Mouse (Mus musculus): ENCODE results near the gene Zfp664.

The Zfp664 gene

DNA sequence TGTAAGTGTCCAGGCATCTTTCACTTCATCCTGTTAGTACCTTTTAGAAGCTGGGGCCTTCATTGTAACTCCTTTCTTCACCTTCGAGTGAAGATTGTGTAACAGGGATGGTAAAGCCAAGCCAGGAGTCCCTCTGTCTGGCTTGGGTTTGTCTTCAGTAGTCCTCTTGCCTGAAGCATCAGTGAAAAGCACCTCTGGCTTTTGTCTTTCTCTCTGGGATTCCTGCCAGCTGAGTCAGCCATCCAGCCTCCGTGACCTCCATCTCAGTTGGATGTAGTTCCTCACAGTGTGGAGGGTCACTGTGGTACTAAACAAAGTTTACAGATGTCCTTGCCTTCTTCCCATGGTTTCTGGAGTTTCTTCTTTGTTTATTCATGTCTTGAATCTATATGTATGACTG is 9.5 kb downstream of the Zfp664 start:
- peak; percentile 21 for DNase-seq (ENCODE audit: low read depth)

DNA sequence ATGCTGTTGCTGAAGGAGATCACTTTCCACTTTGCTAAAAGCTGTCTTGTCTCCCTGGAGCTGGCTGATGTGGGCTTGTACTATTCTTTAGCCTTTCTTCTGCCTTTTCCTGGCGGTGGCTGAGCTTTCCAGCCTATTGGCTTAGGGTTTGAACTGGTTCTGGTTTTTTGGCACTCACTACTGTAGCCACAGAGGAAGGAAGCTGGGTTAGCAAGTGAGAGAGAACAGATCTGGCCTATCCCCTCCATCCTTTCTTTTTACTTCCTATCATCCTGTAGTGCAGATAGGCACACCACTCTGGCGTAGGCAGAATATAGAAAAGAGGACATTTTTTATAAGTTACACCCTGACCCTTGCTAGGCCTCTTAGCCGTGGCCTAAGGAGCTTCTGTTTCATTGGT is 10.6 kb downstream of the Zfp664 start:
- peak; percentile 90 for DNase-seq (ENCODE audit: low read depth)

DNA sequence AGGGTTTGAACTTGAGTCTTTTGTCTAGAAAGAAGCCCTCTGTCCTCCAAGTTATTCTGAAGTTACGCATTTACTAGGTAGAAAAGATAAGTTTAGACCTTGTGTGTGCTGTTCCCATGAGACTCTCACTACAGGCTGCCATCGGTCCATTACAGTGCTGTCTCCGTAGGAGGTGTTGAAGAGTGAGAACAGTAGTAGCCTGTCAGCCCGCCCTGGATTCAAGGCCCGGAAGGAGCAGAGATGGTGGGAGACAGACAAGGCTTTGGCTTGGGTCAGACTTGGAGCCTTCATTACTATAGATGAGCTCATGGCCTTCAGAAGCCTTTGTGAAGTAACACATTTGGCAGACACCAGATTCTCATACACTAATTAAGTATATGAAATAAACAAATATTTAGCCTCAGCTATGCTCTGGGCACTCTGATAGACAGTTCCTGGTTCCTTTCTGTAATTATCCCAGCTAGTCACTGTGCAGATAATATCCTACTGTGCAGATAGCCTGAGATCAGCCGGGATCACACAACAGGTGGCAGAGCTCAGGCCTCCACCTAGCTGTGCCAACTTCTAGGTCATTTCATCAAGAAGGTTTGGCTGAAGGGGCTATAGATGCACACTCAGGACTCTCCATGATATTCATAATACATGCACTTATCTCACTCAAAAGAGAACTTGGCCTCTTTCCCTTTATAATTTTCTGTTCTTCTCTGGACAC is 11.6 kb downstream of the Zfp664 start:
- no peak for DNase-seq (ENCODE audit: low read depth)

DNA sequence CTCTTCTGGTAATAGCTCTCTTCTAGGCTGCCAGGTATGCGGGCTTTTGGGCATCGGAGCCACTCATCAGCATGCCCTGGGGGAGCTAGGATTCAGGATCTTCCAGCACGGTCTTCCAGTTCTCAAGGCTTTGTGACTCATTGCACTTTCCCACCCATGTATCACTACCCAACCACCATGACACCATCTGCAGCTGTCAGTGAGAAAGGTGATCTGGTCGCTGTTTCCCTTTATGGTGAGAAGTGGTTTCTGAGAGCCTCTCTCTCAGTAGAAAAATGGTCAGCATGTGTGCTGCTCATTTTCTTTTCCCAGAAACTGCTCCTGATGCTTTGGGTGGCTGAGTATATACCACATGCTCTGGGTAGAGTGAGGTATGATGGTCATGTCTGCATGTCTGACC is 16.8 kb downstream of the Zfp664 start:
- no peak for DNase-seq (ENCODE audit: low read depth)

DNA sequence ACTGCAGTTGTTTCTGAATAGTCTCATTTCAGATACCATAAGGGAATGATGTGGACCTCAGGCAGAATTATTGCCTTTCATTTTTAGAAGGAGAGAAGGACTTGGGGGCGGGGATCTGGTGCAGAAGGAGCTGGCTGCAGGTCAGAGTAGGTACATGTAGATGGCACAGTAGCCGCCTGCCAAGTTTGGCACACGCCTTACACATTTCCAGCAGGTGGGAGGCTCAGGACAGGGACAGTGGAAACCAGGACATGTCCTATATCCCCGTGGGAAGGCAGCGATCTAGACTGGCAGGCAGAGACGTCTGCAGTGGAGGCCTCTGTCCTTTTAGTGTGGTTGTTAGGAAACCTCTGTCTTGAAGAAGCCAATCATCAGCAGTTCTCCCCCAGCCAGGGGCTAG is 17.3 kb downstream of the Zfp664 start:
- no peak for DNase-seq (ENCODE audit: low read depth)

DNA sequence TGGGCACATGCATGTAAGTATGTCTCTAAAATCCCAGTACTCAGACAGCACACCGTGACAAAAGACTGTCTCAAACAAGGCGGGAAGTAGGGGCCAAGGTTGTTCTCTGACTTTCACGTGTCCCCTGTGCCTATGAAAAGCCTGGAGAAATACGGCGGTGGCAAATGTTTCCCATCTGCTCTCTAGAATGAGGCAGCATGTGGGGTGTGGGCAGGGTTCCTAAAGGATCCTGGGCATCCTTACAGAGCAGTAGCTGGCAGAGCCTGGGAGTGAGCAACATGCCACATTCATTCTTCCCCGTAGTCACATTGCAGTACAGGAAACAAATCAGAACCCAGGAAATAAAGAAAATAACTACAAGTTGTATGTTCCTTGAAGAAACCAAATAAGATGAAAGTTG is 21.4 kb downstream of the Zfp664 start:
- DNase-seq (ENCODE audit: low read depth): no peak

DNA sequence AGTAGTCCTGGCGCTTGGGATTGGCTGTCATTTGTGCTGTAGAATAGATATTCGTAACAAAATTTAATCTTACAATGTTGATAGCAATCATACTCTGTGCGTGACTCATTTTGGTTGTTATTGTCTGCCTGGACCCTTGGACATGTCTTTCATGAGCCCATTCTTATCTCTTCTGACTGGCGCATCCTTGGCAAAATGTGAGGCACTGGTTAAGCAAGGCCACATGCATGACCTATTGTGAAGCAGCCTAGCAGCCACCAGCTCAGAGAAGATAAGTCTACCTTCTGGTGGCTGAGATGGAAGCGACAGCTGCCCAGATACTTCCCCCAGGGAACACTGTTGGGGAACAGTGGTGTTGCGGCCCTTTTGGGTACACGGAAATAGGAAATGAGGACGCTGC is 26.2 kb downstream of the Zfp664 start:
- DNase-seq (ENCODE audit: low read depth): no peak

DNA sequence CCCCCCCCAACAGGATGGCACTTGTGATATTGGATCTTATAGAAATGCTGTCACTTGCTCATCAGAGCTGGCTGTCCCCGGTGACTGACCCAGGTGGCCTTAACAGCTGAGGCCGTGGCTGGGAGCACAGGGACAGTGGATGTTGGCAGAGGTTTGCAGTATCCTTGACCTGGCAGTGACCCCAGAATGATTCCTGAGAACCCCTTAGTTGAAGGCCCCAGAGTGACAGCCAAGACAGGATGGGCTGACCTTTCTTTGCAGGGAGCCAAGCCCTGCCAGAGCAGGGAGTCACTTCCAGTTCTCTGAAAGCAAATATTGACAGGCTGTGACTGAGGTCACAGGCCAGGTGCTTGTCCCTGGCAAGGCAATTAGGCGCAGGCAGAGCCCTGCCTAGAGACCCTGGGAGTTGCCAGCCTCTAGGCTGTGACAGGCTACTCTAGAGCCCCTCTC is 29.5 kb downstream of the Zfp664 start:
- peak; percentile 57 for DNase-seq (ENCODE audit: low read depth)

DNA sequence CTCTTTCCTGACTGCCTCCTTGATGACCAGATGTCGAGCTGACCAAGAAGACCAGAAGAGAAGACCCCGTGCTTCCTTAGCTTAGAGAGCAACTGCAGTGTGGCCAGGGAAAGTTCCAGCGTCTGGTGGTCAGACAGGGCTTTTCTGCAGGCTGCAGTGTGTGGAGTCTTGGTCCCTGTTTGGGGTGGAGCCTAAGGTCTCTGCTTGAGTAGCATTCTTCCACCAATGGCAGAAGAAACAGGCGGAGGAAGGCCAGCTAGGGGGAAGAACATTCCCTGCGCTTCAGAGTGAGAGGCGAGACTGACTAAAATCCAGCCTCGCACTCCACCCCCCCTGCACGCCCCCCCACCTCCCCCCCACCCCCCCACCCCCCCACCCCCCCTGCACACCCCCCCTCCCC is 33.6 kb downstream of the Zfp664 start:
- no peak for DNase-seq (ENCODE audit: low read depth)

DNA sequence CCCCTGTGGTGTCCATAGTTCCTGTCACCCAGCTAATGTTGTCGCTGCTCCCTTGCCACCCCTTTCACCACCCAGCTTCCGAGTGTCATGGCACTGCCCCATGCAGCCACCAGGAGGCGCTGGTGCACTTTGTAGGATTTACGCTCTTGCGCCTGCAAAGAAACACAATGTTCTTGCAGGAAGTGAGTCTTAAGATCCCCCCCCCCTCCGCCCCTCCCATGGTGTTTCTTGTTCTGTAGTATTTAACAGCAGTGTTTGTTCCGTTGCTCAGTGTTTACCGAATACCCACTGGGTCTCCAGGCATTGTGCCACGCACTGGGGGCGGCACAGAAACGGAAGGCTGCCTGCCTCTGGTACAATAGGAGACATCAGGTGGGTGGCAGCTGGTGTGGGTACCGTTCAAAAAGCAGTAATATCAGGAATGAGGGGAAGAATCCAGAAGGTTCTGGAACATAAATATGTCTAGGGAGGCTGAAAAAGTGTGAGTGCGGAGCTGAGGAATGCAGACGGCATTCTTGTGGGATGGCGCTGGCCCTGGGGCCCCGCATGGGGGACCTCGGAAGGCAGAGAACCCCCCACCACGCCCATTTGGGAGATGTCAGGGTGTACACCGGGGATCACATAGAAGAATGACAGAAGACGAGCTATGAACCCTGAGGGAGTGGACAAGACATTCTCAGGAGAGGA is 37.6 kb downstream of the Zfp664 start:
- peak; percentile 83 for DNase-seq (ENCODE audit: low read depth)

DNA sequence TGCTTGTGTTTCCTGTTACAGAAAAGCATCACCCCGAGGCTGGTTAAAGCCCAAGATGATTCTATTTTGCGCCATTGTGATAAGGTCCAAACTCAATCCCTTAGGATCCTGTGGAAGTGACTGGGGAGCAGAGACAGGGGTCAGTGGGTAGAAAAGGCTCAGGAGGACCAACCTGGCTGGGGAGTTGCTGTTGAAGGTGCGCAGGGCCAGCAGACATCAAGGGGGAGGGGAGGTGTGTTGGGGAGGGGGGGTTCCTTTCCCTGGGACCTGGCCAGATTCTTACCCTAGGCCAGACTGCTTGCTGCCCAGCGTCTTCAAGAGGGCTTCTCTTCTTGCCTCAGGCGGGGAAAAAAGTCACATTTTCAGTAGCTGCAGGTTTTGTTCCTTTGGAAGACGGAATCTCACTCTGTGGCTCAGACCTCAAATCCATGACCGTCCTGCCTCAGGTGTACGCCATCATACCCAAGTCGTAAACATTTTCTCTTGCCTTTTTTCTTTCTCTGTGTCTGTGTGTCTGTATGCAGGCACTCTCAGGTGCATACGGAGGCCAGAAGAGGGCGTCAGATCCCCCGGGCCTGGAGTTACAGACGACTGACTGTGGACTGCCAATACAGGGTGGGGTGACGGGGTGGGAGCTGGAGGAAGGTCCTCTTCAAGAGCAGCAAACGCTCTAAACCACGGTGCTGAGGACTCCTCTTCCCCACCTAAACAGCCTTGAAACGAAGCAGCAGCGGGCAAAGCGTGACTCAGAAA is 38.4 kb downstream of the Zfp664 start:
- no peak for DNase-seq (ENCODE audit: low read depth)

DNA sequence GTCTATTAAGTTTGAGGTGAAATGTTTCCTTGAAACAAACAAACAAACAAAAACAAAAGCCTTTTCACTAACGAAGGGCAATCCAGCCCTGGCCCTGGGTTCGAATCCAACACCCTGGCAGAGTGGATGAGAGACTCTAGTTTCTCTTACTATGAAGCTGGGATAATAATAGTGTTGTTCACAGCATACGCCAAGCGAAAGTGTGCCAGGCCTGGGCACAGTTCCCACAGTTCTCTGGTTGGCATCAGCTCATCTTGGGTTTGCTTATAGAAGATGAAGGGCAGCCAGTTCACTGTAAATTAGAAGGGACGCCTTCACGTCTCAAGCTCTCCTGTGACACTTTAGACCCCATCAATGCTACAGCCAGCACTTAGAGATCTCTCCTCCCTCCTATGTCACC is 39.2 kb downstream of the Zfp664 start:
- DNase-seq (ENCODE audit: low read depth): no peak

DNA sequence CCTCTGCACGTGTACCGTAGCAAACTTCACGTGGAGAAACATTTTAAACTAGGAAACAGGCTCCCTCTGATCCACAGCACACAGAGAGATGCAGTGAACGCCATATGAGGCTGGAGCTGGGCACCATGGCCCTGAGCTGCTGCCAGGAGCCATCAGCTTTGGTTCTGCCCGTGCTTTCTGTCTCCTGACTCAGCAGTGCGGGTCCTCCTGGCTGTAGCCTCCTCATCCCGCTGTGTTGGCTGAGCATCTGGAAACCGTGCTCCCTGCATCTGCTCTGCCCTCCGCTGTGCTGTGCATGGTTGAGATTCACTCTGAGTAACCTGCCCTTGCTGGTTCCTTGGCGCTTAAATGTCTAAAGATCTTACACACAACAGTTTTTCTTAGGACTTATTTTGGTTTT is 39.7 kb downstream of the Zfp664 start:
- DNase-seq (ENCODE audit: low read depth): no peak

DNA sequence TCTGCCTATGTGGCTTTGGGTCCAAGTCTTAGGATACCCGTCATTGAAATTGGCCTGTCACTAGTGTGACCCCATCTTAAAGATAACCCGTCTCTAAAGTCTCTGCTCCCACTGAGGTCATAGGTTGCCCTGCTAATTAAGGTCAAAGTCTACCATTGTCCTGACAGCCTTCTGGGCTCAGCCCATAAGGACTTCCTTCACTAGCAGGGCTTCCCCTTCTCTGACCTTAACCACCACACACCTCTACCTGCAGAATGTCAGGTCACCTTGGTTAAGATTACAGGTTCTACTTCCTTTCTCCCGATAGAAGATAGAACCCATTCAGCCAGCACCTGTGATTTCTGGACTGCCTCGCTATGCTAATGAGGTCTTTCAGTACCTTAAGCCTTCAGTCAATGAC is 41.4 kb downstream of the Zfp664 start:
- DNase-seq (ENCODE audit: low read depth): no peak

DNA sequence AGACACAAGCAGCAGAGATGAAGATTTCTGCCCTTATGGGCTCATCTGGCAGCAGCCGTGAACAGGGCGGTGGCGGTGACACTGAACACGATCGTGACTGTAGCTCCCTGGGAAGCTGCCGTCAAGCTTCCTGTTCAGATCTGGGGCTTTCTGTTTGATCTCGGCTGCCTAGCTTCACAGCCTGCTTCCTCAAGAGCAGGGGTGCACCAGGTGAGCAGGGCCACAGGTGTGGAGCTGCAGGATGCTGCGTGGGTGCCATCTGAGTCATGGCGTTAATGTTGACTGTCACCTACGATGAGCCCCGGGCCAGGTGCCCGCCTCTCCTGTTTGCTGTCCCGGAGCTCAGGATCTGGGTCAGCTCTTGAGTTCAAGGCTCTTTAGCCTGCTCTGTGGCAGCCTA is 44.4 kb downstream of the Zfp664 start:
- DNase-seq (ENCODE audit: low read depth): no peak

DNA sequence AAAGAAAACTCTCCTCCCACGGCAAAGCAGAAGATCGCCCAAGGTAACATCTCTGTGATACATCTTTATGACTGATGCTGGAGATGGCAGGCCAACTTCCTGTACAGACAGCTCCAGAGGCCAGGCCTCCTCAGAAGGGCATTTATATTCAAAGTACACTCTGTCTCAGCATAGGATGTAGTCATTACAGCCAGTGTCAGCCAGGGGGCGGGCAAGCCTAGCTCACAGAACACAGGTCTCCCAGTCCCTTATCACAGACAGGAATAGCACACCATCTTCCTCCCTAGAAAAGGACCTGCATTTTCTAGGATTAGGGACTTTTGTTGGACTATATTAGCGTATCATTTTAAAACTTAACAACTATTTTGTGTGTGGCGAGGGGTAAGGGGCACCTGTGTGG is 46.4 kb downstream of the Zfp664 start:
- peak; percentile 70 for DNase-seq (ENCODE audit: low read depth)

DNA sequence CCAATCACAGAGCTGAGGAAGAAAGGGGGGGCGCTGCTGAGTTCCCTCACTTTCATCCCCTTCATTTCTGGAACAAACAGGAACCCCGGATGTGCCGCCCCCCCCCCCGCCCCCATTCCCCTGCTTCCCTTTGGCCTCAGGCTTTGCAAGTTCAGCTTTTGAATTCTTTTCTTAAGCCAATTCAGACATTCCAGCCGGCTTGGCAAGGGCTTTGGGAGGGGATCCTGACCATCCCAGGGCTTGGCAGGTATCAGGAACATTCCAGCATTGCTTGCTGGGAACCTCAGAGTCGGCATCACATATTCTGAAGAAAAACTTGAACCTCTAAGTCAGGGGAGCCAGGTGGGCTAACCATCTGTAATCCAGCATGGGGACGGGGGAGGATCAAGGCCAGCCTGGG is 49.8 kb downstream of the Zfp664 start:
- DNase-seq (ENCODE audit: low read depth): no peak

DNA sequence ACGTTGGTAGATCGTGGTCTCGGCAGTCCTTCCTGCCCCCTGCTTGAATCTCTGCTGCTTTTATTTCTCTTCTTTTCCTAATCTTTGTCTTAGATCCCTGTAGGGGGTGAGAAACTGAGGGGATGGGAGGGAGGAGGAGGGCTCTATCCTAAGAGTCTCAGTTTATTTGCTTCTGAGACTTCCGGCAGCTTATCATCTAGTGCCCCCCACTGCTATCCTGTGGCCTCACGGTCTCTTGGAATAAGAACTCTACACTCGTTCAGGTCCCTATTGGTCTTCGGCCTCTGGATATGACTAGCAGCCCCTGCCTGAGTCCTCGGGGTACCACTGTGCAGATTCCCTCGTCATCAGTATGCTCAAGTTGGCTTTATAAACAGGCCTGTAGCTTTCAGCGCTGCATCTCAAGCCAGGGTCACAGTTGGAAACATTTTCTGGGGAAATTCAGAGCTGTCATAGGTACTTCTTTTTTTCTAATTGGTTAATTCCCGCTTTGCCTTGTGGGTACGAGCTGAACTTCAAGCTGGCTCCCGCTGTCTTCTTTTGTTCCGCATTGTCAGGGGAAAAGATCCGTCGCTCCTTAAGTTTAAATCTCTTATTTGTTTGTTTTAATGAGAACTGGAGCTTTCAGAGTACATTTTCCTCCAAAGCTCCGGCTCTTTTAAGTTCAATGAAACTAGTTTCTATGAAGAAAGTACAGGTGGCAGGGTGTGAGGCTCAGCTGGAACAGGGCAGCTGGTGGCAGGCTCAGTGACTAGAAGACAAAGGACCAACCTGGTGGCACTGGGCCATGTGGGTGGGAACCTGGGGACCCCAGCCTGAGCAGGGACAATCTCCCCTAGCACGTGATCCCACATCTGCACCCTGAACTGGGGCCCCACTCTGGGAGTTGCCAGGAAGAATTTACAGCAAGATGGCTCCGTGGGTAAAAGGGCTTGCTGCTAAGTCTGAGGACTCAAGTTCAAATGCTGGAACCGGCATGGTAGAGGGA is 50.7 kb downstream of the Zfp664 start:
- no peak for DNase-seq (ENCODE audit: low read depth)

DNA sequence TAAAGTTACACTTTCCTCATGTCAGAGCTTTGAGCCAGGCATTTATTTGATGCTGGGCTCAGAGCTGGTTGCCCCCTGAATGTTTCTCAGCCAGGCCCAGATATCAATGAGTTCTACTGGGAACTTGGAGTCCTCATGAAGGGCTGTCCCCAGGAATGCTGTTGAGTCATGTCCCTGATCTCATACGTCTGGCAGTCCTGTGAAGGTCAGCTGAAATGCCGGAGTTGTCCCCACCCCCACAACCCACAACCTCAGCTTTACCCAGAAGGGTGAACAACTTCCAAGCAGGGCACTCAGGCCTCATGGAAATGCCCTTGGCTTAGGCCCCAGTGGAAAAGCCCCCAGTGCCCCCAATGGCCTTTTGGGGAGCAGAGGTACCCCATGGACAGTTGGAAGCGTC is 57.3 kb downstream of the Zfp664 start:
- no peak for DNase-seq (ENCODE audit: low read depth)

DNA sequence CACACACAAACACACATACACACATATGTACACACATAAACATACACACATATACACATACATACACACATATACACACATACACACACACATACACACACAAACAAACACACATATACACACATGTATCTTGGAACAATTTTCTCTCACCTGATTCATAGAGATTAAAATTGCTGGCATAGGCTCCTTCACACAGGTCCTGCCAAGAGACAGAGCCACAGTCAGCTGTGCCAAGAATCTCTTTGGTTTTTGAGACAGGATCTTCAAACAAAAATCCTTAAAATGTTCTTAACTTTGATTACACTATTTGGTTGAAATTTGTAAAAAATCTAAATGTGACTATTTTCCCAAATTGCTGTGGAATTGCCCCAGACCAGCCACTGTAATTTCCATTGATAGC is 58.9 kb downstream of the Zfp664 start:
- DNase-seq (ENCODE audit: low read depth): no peak

DNA sequence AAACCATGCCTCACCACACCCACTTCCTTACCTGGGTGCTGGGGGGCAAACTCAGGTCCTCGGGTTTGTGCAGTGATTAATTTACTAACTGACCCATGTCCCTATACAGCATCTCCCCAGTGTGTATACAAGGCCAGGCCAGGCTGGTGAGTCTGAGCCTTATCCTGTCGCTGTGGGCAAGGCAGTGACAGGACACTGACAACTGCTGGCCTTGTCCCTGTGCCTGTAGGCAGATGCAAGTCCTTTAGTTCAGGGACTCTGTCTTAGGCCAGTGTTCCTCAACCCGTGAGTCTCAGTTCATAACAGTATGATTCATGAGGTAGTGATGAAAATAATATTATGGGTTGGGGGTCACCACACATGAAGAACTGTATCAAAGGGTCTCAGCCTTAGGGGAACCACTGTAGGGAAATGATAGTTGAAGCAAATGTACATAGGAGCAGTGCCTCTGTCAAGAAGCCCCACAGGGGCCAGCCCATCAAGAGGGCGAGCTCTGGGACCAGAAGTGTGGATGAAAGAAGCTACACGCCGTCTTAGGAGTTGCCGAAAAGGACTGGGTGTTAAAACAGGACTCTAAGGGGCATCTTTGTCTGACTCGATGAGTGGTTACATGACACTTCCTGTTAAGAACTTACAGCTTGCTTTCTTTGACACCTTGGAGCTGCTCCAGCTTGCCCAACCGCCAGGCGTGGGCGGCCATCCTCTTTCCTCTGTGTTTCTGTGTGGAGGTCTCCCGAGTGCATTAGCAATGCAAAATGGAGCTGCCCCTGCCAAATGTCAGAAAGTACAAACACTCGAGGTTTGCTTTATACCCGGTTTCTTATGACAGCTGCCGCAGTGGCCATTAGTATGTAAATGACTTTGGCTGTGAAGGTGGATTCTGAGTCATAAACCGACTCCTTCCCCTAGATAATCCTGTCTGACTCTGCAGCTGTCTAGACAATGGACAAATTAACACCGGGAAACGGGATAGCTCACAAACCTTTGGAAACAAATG is 60.2 kb downstream of the Zfp664 start:
- DNase-seq (ENCODE audit: low read depth): peak; percentile 77

All from 416B (cell line).